Mouse (Mus musculus): ENCODE results near the gene Ngfr.

GRCm38 (mm10) chr11:95519996-95520395, 67.5 kb downstream of the Ngfr start:
- TF ChIP-seq POLR2A (IDR thresholded peaks at IDR 0.05; ENCODE audit: borderline replicate concordance, control insufficient read depth, low read depth, low read length): no peak
- no peak for TF ChIP-seq CTCF (IDR thresholded peaks at IDR 0.05; ENCODE audit: control insufficient read depth, insufficient read depth, low read length)

Measured in bone marrow, adult 2 months (tissue).